Mouse (Mus musculus) MEL (cell line): ENCODE measurements around the gene Ccdc183. TPM values are rescaled to one million over a fixed set of nuclear protein-coding genes. Genes with fewer than 3 reads are reported as not detected.

ENCODE experiments used
- DNase-seq: peaks from one replicate; pipeline ENCODE4 v3.0.0; 2011; ENCODE audit warnings: low read depth, low spot score
- H3K27ac ChIP-seq: 2 replicates; pipeline ENCODE4 v1.5.1; 2012; ENCODE audit warnings: low read depth, mild to moderate bottlenecking, control low read depth, low read length, moderate library complexity; ENCODE audit not compliant: control insufficient read depth
- H3K27me3 ChIP-seq, 2 experiments: fragments of 150-350 bp in 1 of 2; sonication (generic) in 1 of 2; 2 replicates each; pipeline ENCODE4 v1.6.1; 2012; ENCODE audit warnings: low read length in 2 of 2, mild to moderate bottlenecking in 2 of 2, improper control_type of control experiment in 1 of 2, moderate library complexity in 1 of 2; ENCODE audit not compliant: insufficient read depth in 2 of 2, control insufficient read depth in 1 of 2
- H3K36me3 ChIP-seq, 2 experiments: 2 replicates each; pipeline ENCODE4 v1.6.1; 2012 to 2014; ENCODE audit warnings: low read length in 2 of 2, improper control_type of control experiment in 1 of 2, inconsistent platforms in 1 of 2, mild to moderate bottlenecking in 1 of 2; ENCODE audit not compliant: insufficient read depth in 2 of 2, control insufficient read depth in 1 of 2
- H3K4me1 ChIP-seq, 2 experiments: fragments of 150-350 bp in 1 of 2; sonication (generic) in 1 of 2; 2 replicates each; pipeline ENCODE4 v1.6.1; 2012; ENCODE audit warnings: low read length in 2 of 2, improper control_type of control experiment in 1 of 2, mild to moderate bottlenecking in 1 of 2; ENCODE audit not compliant: insufficient read depth in 2 of 2, control insufficient read depth in 1 of 2
- H3K4me3 ChIP-seq, 2 experiments: fragments of 150-350 bp in 1 of 2; sonication (generic) in 1 of 2; 2 replicates each; pipeline ENCODE4 v1.5.1; 2012; ENCODE audit warnings: low read depth in 2 of 2, low read length in 2 of 2, mild to moderate bottlenecking in 2 of 2, moderate library complexity in 2 of 2, control low read depth in 1 of 2, improper control_type of control experiment in 1 of 2; ENCODE audit not compliant: control insufficient read depth in 1 of 2, insufficient read depth in 1 of 2
- H3K79me2 ChIP-seq: 2 replicates; pipeline ENCODE4 v1.6.1; 2012; ENCODE audit warnings: mild to moderate bottlenecking, low read length, moderate library complexity; ENCODE audit not compliant: control insufficient read depth, poor library complexity, insufficient read depth
- H3K9ac ChIP-seq: 2 replicates; pipeline ENCODE4 v1.6.1; 2012; ENCODE audit warnings: low read depth, mild to moderate bottlenecking, control low read depth, low read length, moderate library complexity; ENCODE audit not compliant: control insufficient read depth, poor library complexity, severe bottlenecking
- H3K9me3 ChIP-seq: fragments of 150-350 bp; sonication (generic); replicated peaks from 2 replicates; pipeline ENCODE4 v1.6.1; 2012; ENCODE audit warnings: mild to moderate bottlenecking, low read length, improper control_type of control experiment, moderate library complexity; ENCODE audit not compliant: insufficient read depth
- BHLHE40 ChIP-seq: IDR thresholded peaks from 2 replicates; pipeline ENCODE4 v1.6.1; 2012; ENCODE audit warnings: low read depth, mild to moderate bottlenecking, inconsistent platforms, low read length, improper control_type of control experiment, borderline replicate concordance
- CHD2 ChIP-seq: IDR thresholded peaks from 2 replicates; pipeline ENCODE4 v1.6.1; 2011; ENCODE audit warnings: low read length, improper control_type of control experiment
- CTCF ChIP-seq, 3 experiments: IDR thresholded peaks in 2 of 3; conservative IDR thresholded peaks in 1 of 3; 2 replicates each; pipeline ENCODE4 v1.5.1; 2011 to 2012; ENCODE audit warnings: low read length in 3 of 3, low read depth in 2 of 3, mild to moderate bottlenecking in 2 of 3, improper control_type of control experiment in 1 of 3, inconsistent platforms in 1 of 3, mixed read lengths in 1 of 3, moderate library complexity in 1 of 3; ENCODE audit not compliant: control insufficient read depth in 1 of 3, insufficient read depth in 1 of 3, poor library complexity in 1 of 3, severe bottlenecking in 1 of 3
- E2F4 ChIP-seq: IDR thresholded peaks from 2 replicates; pipeline ENCODE4 v1.6.1; 2011; ENCODE audit warnings: low read depth, low read length, improper control_type of control experiment, borderline replicate concordance
- ELF1 ChIP-seq: IDR thresholded peaks from 2 replicates; pipeline ENCODE4 v1.6.1; 2014; ENCODE audit warnings: low read depth, mild to moderate bottlenecking, inconsistent platforms, low read length, improper control_type of control experiment, moderate library complexity
- EP300 ChIP-seq, 2 experiments: IDR thresholded peaks; 2 replicates each; pipeline ENCODE4 v1.6.1; 2011; ENCODE audit warnings: improper control_type of control experiment in 2 of 2, low read length in 2 of 2, low read depth in 1 of 2, mild to moderate bottlenecking in 1 of 2
- ETS1 ChIP-seq: IDR thresholded peaks from 2 replicates; pipeline ENCODE4 v1.6.1; 2012; ENCODE audit warnings: low read depth, mild to moderate bottlenecking, inconsistent platforms, low read length, improper control_type of control experiment, moderate library complexity
- HCFC1 ChIP-seq: IDR thresholded peaks from 2 replicates; pipeline ENCODE4 v1.6.1; 2012; ENCODE audit warnings: low read depth, mild to moderate bottlenecking, inconsistent platforms, low read length, improper control_type of control experiment, moderate library complexity
- KAT2A ChIP-seq: conservative IDR thresholded peaks from 2 replicates; pipeline ENCODE4 v1.6.1; 2012; ENCODE audit warnings: low read depth, low read length, improper control_type of control experiment, inconsistent platforms
- MAFK ChIP-seq: IDR thresholded peaks from 2 replicates; pipeline ENCODE4 v1.6.1; 2011; ENCODE audit warnings: low read depth, mild to moderate bottlenecking, low read length, improper control_type of control experiment, borderline replicate concordance
- MAZ ChIP-seq: IDR thresholded peaks from 2 replicates; pipeline ENCODE4 v1.6.1; 2012; ENCODE audit warnings: low read depth, mild to moderate bottlenecking, inconsistent platforms, low read length, improper control_type of control experiment
- MXI1 ChIP-seq: IDR thresholded peaks from 2 replicates; pipeline ENCODE4 v1.6.1; 2011; ENCODE audit warnings: mild to moderate bottlenecking, low read depth, low read length, improper control_type of control experiment
- MYC ChIP-seq: IDR thresholded peaks from 2 replicates; pipeline ENCODE4 v1.6.1; 2011; ENCODE audit warnings: low read depth, mild to moderate bottlenecking, low read length, improper control_type of control experiment, moderate library complexity
- NELFE ChIP-seq: IDR thresholded peaks from 2 replicates; pipeline ENCODE4 v1.6.1; 2011; ENCODE audit warnings: low read depth, low read length, improper control_type of control experiment
- NRF1 ChIP-seq: IDR thresholded peaks from 2 replicates; pipeline ENCODE4 v1.6.1; 2014; ENCODE audit warnings: low read depth, mild to moderate bottlenecking, inconsistent platforms, low read length, improper control_type of control experiment, moderate library complexity; ENCODE audit not compliant: poor library complexity, insufficient read depth, severe bottlenecking
- POLR2A ChIP-seq, 2 experiments: IDR thresholded peaks; 2 replicates each; pipeline ENCODE4 v1.6.1; 2011 to 2012; ENCODE audit warnings: low read length in 2 of 2, mild to moderate bottlenecking in 2 of 2, control low read depth in 1 of 2, improper control_type of control experiment in 1 of 2, low read depth in 1 of 2, moderate library complexity in 1 of 2; ENCODE audit not compliant: control insufficient read depth in 1 of 2, insufficient read depth in 1 of 2, poor library complexity in 1 of 2
- POLR2AphosphoS2 ChIP-seq: IDR thresholded peaks from 2 replicates; pipeline ENCODE4 v1.6.1; 2011; ENCODE audit warnings: low read length, improper control_type of control experiment
- POLR2AphosphoS5 ChIP-seq: IDR thresholded peaks from 2 replicates; pipeline ENCODE4 v1.6.1; 2012; ENCODE audit warnings: low read depth, borderline replicate concordance, mild to moderate bottlenecking, inconsistent platforms, low read length, moderate library complexity, mixed read lengths
- RAD21 ChIP-seq: IDR thresholded peaks from 2 replicates; pipeline ENCODE4 v1.6.1; 2011; ENCODE audit warnings: mild to moderate bottlenecking, low read depth, low read length, improper control_type of control experiment
- SIN3A ChIP-seq: IDR thresholded peaks from 2 replicates; pipeline ENCODE4 v1.6.1; 2012; ENCODE audit warnings: low read length, improper control_type of control experiment, inconsistent platforms
- TAL1 ChIP-seq: IDR thresholded peaks from 2 replicates; pipeline ENCODE4 v1.6.1; 2012; ENCODE audit warnings: mild to moderate bottlenecking, inconsistent platforms, low read length, moderate library complexity, mixed read lengths
- TCF12 ChIP-seq: IDR thresholded peaks from 2 replicates; pipeline ENCODE4 v1.6.1; 2014; ENCODE audit warnings: low read depth, mild to moderate bottlenecking, inconsistent platforms, low read length, improper control_type of control experiment, moderate library complexity
- UBTF ChIP-seq: IDR thresholded peaks from 2 replicates; pipeline ENCODE4 v1.6.1; 2012; ENCODE audit warnings: low read depth, mild to moderate bottlenecking, inconsistent platforms, low read length, improper control_type of control experiment, moderate library complexity, borderline replicate concordance; ENCODE audit not compliant: insufficient read depth
- USF2 ChIP-seq, 2 experiments: IDR thresholded peaks; 2 replicates each; pipeline ENCODE4 v1.6.1; 2011 to 2012; ENCODE audit warnings: improper control_type of control experiment in 2 of 2, low read length in 2 of 2, borderline replicate concordance in 1 of 2, inconsistent platforms in 1 of 2, low read depth in 1 of 2, mild to moderate bottlenecking in 1 of 2; ENCODE audit not compliant: insufficient read depth in 1 of 2
- ZMIZ1 ChIP-seq: IDR thresholded peaks from 2 replicates; pipeline ENCODE4 v1.6.1; 2012; ENCODE audit warnings: low read depth, mild to moderate bottlenecking, inconsistent platforms, low read length, improper control_type of control experiment, moderate library complexity
- ZNF384 ChIP-seq: IDR thresholded peaks from 2 replicates; pipeline ENCODE4 v1.6.1; 2012; ENCODE audit warnings: low read depth, mild to moderate bottlenecking, inconsistent platforms, low read length, improper control_type of control experiment
- polyA plus RNA-seq, 2 experiments: library from polyadenylated mRNA; stranded (reverse) in 1 of 2; unstranded in 1 of 2; fragments of >175 nt in 1 of 2; fragments of >200 nt in 1 of 2; gene quantifications; 2 replicates each; pipeline versions ENCODE4 v1.2.1 to v1.2.4; 2012; ENCODE audit warnings: low replicate concordance in 2 of 2, low read depth in 1 of 2; ENCODE audit not compliant: insufficient read length in 2 of 2, insufficient read depth in 1 of 2, missing spikeins in 1 of 2
- total RNA-seq: library from RNA; depleted of rRNA; stranded (reverse); fragments of 300-350 nt; gene quantifications from 2 replicates; pipeline ENCODE4 v1.2.3, GENCODE M21; 2012

The Ccdc183 gene
- total and polyA plus RNA-seq, 3 experiments, result 0.04 to 0.26 TPM; not detected in 1

GRCm38 (mm10) chr2:25608671-25609070 lies 8.8 kb downstream of the Ccdc183 start:
- Histone ChIP-seq H3K36me3 (peaks cover 0 to 16% of the 10 kb centered on the region in 2 experiments; a peak in 2 of 4 replicates), H3K4me1 (peaks cover 0 to 18% of the 10 kb centered on the region in 2 experiments; a peak in 3 of 4 replicates), H3K4me3 (peak overlapping the region; percentile 27 to 37; a peak in 2 of 4 replicates), H3K9ac (peak overlapping the region; percentile 55), H3K27me3 (no peaks in the 10 kb centered on the region), H3K9me3 (no peaks in the 10 kb centered on the region), H3K27ac (peak overlapping the region; percentile 37), H3K79me2 (peaks cover 28% of the 10 kb centered on the region)
- TF ChIP-seq NRF1, result no peak
- peak; percentile 3; the same call in 1 of the 2 replicates for TF ChIP-seq E2F4
- TF ChIP-seq ZNF384, result no peak
- TF ChIP-seq SIN3A, result peak; percentile 13; the same call in 1 of the 2 replicates
- 0 out of 2 replicates have a peak, but pooled peaks have one; percentile 0 for TF ChIP-seq MYC
- TF ChIP-seq EP300 (IDR thresholded peaks at IDR 0.05; ENCODE audit: low read depth in 1 of 2, low read length in 2 of 2), result 0 out of 4 replicates have a peak, but pooled peaks of 1 of the 2 experiments have one; percentile 1
- TF ChIP-seq POLR2AphosphoS5, result no peak
- TF ChIP-seq KAT2A, result no peak
- no peak for TF ChIP-seq BHLHE40
- no peak for TF ChIP-seq MAFK
- no peak for TF ChIP-seq RAD21
- no peak for TF ChIP-seq USF2 (IDR thresholded peaks at IDR 0.05; ENCODE audit: borderline replicate concordance in 1 of 2, insufficient read depth in 1 of 2, low read depth in 1 of 2, low read length in 2 of 2)
- no peak for TF ChIP-seq POLR2AphosphoS2
- TF ChIP-seq ETS1, result peak; percentile 71; the same call in 1 of the 2 replicates
- TF ChIP-seq ELF1, result no peak
- TF ChIP-seq CTCF (IDR thresholded peaks at IDR 0.05 in 2 of 3, conservative IDR thresholded peaks at IDR 0.05 in 1 of 3; ENCODE audit: control insufficient read depth in 1 of 3, insufficient read depth in 1 of 3, low read depth in 2 of 3, low read length in 3 of 3, poor library complexity in 1 of 3, severe bottlenecking in 1 of 3), result no peak
- TF ChIP-seq MAZ, result no peak
- TF ChIP-seq NELFE, result no peak
- no peak for DNase-seq

GRCm38 (mm10) chr2:25607761-25608622 lies 9.5 kb downstream of the Ccdc183 start, which contains the start of gene Rabl6:
Gene Rabl6, minus strand, starts transcription at chr2:25608521.
- Histone ChIP-seq H3K4me3 (peak within 1 kb of the TSS; percentile 76 to 99), H3K9me3 (no peaks in the 10 kb centered on the region), H3K27ac (peak within 1 kb of the TSS; percentile 63), H3K4me1 (peaks cover 0 to 18% of the 10 kb centered on the region in 2 experiments; a peak in 3 of 4 replicates), H3K9ac (peak within 1 kb of the TSS; percentile 99), H3K27me3 (no peaks in the 10 kb centered on the region), H3K36me3 (peaks cover 0 to 16% of the 10 kb centered on the region in 2 experiments; a peak in 2 of 4 replicates), H3K79me2 (peaks cover 28% of the 10 kb centered on the region)
- DNase-seq, result peak; percentile 94
- TF ChIP-seq HCFC1 (peak; percentile 91), RAD21 (no peak), E2F4 (peak; percentile 85; the same call in 1 of the 2 replicates), POLR2AphosphoS2 (peak; percentile 69; the same call in 1 of the 2 replicates), TCF12 (peak; percentile 84), CHD2 (no peak), SIN3A (peak; percentile 61), NELFE (peak; percentile 93), ZNF384 (no peak), NRF1 (peak; percentile 95), TAL1 (no peak), POLR2A (IDR thresholded peaks at IDR 0.05; ENCODE audit: control insufficient read depth in 1 of 2, insufficient read depth in 1 of 2, low read depth in 1 of 2, low read length in 2 of 2, poor library complexity in 1 of 2) (peak; percentile 84 to 95), ELF1 (peak; percentile 51; the same call in 1 of the 2 replicates), USF2 (IDR thresholded peaks at IDR 0.05; ENCODE audit: borderline replicate concordance in 1 of 2, insufficient read depth in 1 of 2, low read depth in 1 of 2, low read length in 2 of 2) (no peak), UBTF (no peak), ZMIZ1 (peak; percentile 90), KAT2A (peak; percentile 75; the same call in 1 of the 2 replicates), MAZ (peak; percentile 52; the same call in 1 of the 2 replicates), MXI1 (peak; percentile 75; the same call in 1 of the 2 replicates)
